Mouse (Mus musculus): ENCODE results near the gene Hmgcs2.
A peak's percentile ranks its signal among the peaks of the same experiment; 100 is the strongest.

The Hmgcs2 gene

GRCm38 (mm10) chr3:98336661-98337654 lies 56.7 kb downstream of the Hmgcs2 start:
- DNase-seq (ENCODE audit: extremely low read depth, low read depth) = peak; percentile 51

- peak; percentile 88 for DNase-seq (ENCODE audit: extremely low read depth, low read depth)
Measured at GRCm38 (mm10) chr3:98338584-98339041, 58.4 kb downstream of the Hmgcs2 start.

- DNase-seq (ENCODE audit: extremely low read depth, low read depth) = peak; percentile 34
Measured at GRCm38 (mm10) chr3:98339097-98339705, 59.0 kb downstream of the Hmgcs2 start.

GRCm38 (mm10) chr3:98339706-98340109 lies 59.5 kb downstream of the Hmgcs2 start, which contains the start of gene Phgdh:
Phgdh (minus strand) TSS chr3:98339990.
- DNase-seq (ENCODE audit: extremely low read depth, low read depth) = peak; percentile 98

- peak; percentile 54 for DNase-seq (ENCODE audit: extremely low read depth, low read depth)
Measured at GRCm38 (mm10) chr3:98340818-98341594, 60.8 kb downstream of the Hmgcs2 start.

- peak; percentile 50 for DNase-seq (ENCODE audit: extremely low read depth, low read depth)
Measured at GRCm38 (mm10) chr3:98343235-98343634, 63.0 kb downstream of the Hmgcs2 start.

- peak; percentile 80 for DNase-seq (ENCODE audit: extremely low read depth, low read depth)
Measured at GRCm38 (mm10) chr3:98348106-98348505, 67.9 kb downstream of the Hmgcs2 start.

- DNase-seq (ENCODE audit: extremely low read depth, low read depth) = peak; percentile 63
Measured at GRCm38 (mm10) chr3:98348705-98349104, 68.5 kb downstream of the Hmgcs2 start.

GRCm38 (mm10) chr3:98353892-98354291 lies 73.7 kb downstream of the Hmgcs2 start:
- DNase-seq (ENCODE audit: extremely low read depth, low read depth) = peak; percentile 58

GRCm38 (mm10) chr3:98355344-98356025 lies 75.2 kb downstream of the Hmgcs2 start:
- DNase-seq (ENCODE audit: extremely low read depth, low read depth) = no peak

- DNase-seq (ENCODE audit: extremely low read depth, low read depth) = no peak
Measured at GRCm38 (mm10) chr3:98356026-98356365, 75.8 kb downstream of the Hmgcs2 start.

GRCm38 (mm10) chr3:98356632-98357370 lies 76.6 kb downstream of the Hmgcs2 start:
- peak; percentile 41 for DNase-seq (ENCODE audit: extremely low read depth, low read depth)
